Mouse (Mus musculus) lung, adult 2 months (tissue): Measurements from ENCODE around the gene St6galnac5.

Experiments
- CTCF ChIP-seq: fragments of 200-500 bp; IDR thresholded peaks from 2 replicates; pipeline ENCODE4 v1.5.1; 2011; ENCODE audit warnings: mild to moderate bottlenecking, low read length, control low read depth; ENCODE audit not compliant: insufficient read depth
- POLR2A ChIP-seq: fragments of 200-500 bp; IDR thresholded peaks from 2 replicates; pipeline ENCODE4 v1.6.1; 2011; ENCODE audit warnings: low read depth, mild to moderate bottlenecking, control low read depth, low read length, borderline replicate concordance; ENCODE audit errors: extremely low read depth

DNA sequence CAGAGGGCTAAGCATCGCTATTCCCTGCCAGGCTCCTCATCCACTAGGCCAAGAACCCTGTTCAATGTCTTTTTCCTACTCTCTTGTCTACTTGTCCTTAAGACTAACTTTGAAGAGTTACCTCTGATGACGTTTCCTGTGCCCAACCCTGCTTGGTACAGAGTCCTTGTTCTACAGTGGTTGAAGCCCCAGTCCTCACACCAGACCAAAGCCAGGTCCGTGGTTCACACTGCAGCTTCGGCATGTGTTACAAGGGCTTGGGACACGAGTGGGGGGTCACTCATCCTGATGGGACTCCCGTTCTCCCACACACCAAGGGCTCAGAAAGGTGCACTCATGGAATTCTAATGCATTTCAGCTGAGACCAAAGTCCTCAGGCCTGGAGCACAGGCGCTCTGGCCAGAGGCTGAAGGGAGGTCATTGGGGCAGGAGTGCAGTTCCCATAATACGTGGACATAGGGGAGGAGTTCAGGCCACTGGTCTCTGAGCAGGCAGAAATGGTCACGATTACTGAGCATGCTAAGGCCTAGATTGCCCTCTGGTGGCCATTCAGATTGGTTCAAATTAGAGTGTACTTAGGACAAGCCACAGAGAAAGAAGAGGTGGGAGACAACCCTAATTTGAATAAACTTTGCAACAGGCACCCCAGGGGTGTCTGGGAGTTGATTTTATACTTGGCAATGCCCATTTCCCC, 182.2 kb downstream of the St6galnac5 start:
- TF ChIP-seq POLR2A (no peak), CTCF (peak; percentile 51)
